Mouse (Mus musculus) MEL (cell line): Measurements from ENCODE around the gene Gm49387. TPM values are rescaled to one million over a fixed set of nuclear protein-coding genes. Genes with fewer than 3 reads are reported as not detected.

Source experiments
- DNase-seq: peaks from one replicate; pipeline ENCODE4 v3.0.0; 2011; ENCODE audit warnings: low read depth, low spot score
- H3K27ac ChIP-seq: 2 replicates; pipeline ENCODE4 v1.5.1; 2012; ENCODE audit warnings: low read depth, mild to moderate bottlenecking, control low read depth, low read length, moderate library complexity; ENCODE audit not compliant: control insufficient read depth
- H3K27me3 ChIP-seq, 2 experiments: fragments of 150-350 bp in 1 of 2; sonication (generic) in 1 of 2; 2 replicates each; pipeline ENCODE4 v1.6.1; 2012; ENCODE audit warnings: low read length in 2 of 2, mild to moderate bottlenecking in 2 of 2, improper control_type of control experiment in 1 of 2, moderate library complexity in 1 of 2; ENCODE audit not compliant: insufficient read depth in 2 of 2, control insufficient read depth in 1 of 2
- H3K36me3 ChIP-seq, 2 experiments: 2 replicates each; pipeline ENCODE4 v1.6.1; 2012 to 2014; ENCODE audit warnings: low read length in 2 of 2, improper control_type of control experiment in 1 of 2, inconsistent platforms in 1 of 2, mild to moderate bottlenecking in 1 of 2; ENCODE audit not compliant: insufficient read depth in 2 of 2, control insufficient read depth in 1 of 2
- H3K4me1 ChIP-seq, 2 experiments: fragments of 150-350 bp in 1 of 2; sonication (generic) in 1 of 2; 2 replicates each; pipeline ENCODE4 v1.6.1; 2012; ENCODE audit warnings: low read length in 2 of 2, improper control_type of control experiment in 1 of 2, mild to moderate bottlenecking in 1 of 2; ENCODE audit not compliant: insufficient read depth in 2 of 2, control insufficient read depth in 1 of 2
- H3K4me3 ChIP-seq, 2 experiments: fragments of 150-350 bp in 1 of 2; sonication (generic) in 1 of 2; 2 replicates each; pipeline ENCODE4 v1.5.1; 2012; ENCODE audit warnings: low read depth in 2 of 2, low read length in 2 of 2, mild to moderate bottlenecking in 2 of 2, moderate library complexity in 2 of 2, control low read depth in 1 of 2, improper control_type of control experiment in 1 of 2; ENCODE audit not compliant: control insufficient read depth in 1 of 2, insufficient read depth in 1 of 2
- H3K79me2 ChIP-seq: 2 replicates; pipeline ENCODE4 v1.6.1; 2012; ENCODE audit warnings: mild to moderate bottlenecking, low read length, moderate library complexity; ENCODE audit not compliant: control insufficient read depth, poor library complexity, insufficient read depth
- H3K9ac ChIP-seq: 2 replicates; pipeline ENCODE4 v1.6.1; 2012; ENCODE audit warnings: low read depth, mild to moderate bottlenecking, control low read depth, low read length, moderate library complexity; ENCODE audit not compliant: control insufficient read depth, poor library complexity, severe bottlenecking
- H3K9me3 ChIP-seq: fragments of 150-350 bp; sonication (generic); replicated peaks from 2 replicates; pipeline ENCODE4 v1.6.1; 2012; ENCODE audit warnings: mild to moderate bottlenecking, low read length, improper control_type of control experiment, moderate library complexity; ENCODE audit not compliant: insufficient read depth
- CHD1 ChIP-seq: IDR thresholded peaks from 2 replicates; pipeline ENCODE4 v1.6.1; 2012; ENCODE audit warnings: low read depth, mild to moderate bottlenecking, inconsistent platforms, low read length, improper control_type of control experiment
- CHD2 ChIP-seq: IDR thresholded peaks from 2 replicates; pipeline ENCODE4 v1.6.1; 2011; ENCODE audit warnings: low read length, improper control_type of control experiment
- CTCF ChIP-seq, 3 experiments: IDR thresholded peaks in 2 of 3; conservative IDR thresholded peaks in 1 of 3; 2 replicates each; pipeline ENCODE4 v1.5.1; 2011 to 2012; ENCODE audit warnings: low read length in 3 of 3, low read depth in 2 of 3, mild to moderate bottlenecking in 2 of 3, improper control_type of control experiment in 1 of 3, inconsistent platforms in 1 of 3, mixed read lengths in 1 of 3, moderate library complexity in 1 of 3; ENCODE audit not compliant: control insufficient read depth in 1 of 3, insufficient read depth in 1 of 3, poor library complexity in 1 of 3, severe bottlenecking in 1 of 3
- E2F4 ChIP-seq: IDR thresholded peaks from 2 replicates; pipeline ENCODE4 v1.6.1; 2011; ENCODE audit warnings: low read depth, low read length, improper control_type of control experiment, borderline replicate concordance
- ELF1 ChIP-seq: IDR thresholded peaks from 2 replicates; pipeline ENCODE4 v1.6.1; 2014; ENCODE audit warnings: low read depth, mild to moderate bottlenecking, inconsistent platforms, low read length, improper control_type of control experiment, moderate library complexity
- GATA1 ChIP-seq: IDR thresholded peaks from 2 replicates; pipeline ENCODE4 v1.6.1; 2011; ENCODE audit warnings: low read depth, low read length, improper control_type of control experiment
- HCFC1 ChIP-seq: IDR thresholded peaks from 2 replicates; pipeline ENCODE4 v1.6.1; 2012; ENCODE audit warnings: low read depth, mild to moderate bottlenecking, inconsistent platforms, low read length, improper control_type of control experiment, moderate library complexity
- KAT2A ChIP-seq: conservative IDR thresholded peaks from 2 replicates; pipeline ENCODE4 v1.6.1; 2012; ENCODE audit warnings: low read depth, low read length, improper control_type of control experiment, inconsistent platforms
- MEF2A ChIP-seq: IDR thresholded peaks from 2 replicates; pipeline ENCODE4 v1.6.1; 2014; ENCODE audit warnings: low read depth, mild to moderate bottlenecking, inconsistent platforms, low read length, improper control_type of control experiment; ENCODE audit not compliant: poor library complexity, insufficient replicate concordance, severe bottlenecking; ENCODE audit errors: extremely low read depth
- MXI1 ChIP-seq: IDR thresholded peaks from 2 replicates; pipeline ENCODE4 v1.6.1; 2011; ENCODE audit warnings: mild to moderate bottlenecking, low read depth, low read length, improper control_type of control experiment
- MYB ChIP-seq: IDR thresholded peaks from 2 replicates; pipeline ENCODE4 v1.6.1; 2011; ENCODE audit warnings: mild to moderate bottlenecking, low read depth, low read length, improper control_type of control experiment
- POLR2A ChIP-seq, 2 experiments: IDR thresholded peaks; 2 replicates each; pipeline ENCODE4 v1.6.1; 2011 to 2012; ENCODE audit warnings: low read length in 2 of 2, mild to moderate bottlenecking in 2 of 2, control low read depth in 1 of 2, improper control_type of control experiment in 1 of 2, low read depth in 1 of 2, moderate library complexity in 1 of 2; ENCODE audit not compliant: control insufficient read depth in 1 of 2, insufficient read depth in 1 of 2, poor library complexity in 1 of 2
- POLR2AphosphoS5 ChIP-seq: IDR thresholded peaks from 2 replicates; pipeline ENCODE4 v1.6.1; 2012; ENCODE audit warnings: low read depth, borderline replicate concordance, mild to moderate bottlenecking, inconsistent platforms, low read length, moderate library complexity, mixed read lengths
- SIN3A ChIP-seq: IDR thresholded peaks from 2 replicates; pipeline ENCODE4 v1.6.1; 2012; ENCODE audit warnings: low read length, improper control_type of control experiment, inconsistent platforms
- SMC3 ChIP-seq: IDR thresholded peaks from 2 replicates; pipeline ENCODE4 v1.6.1; 2011; ENCODE audit warnings: low read depth, low read length, improper control_type of control experiment
- TAL1 ChIP-seq: IDR thresholded peaks from 2 replicates; pipeline ENCODE4 v1.6.1; 2012; ENCODE audit warnings: mild to moderate bottlenecking, inconsistent platforms, low read length, moderate library complexity, mixed read lengths
- TBP ChIP-seq: IDR thresholded peaks from 2 replicates; pipeline ENCODE4 v1.8.0; 2011; ENCODE audit warnings: low read depth, low read length, improper control_type of control experiment
- TCF12 ChIP-seq: IDR thresholded peaks from 2 replicates; pipeline ENCODE4 v1.6.1; 2014; ENCODE audit warnings: low read depth, mild to moderate bottlenecking, inconsistent platforms, low read length, improper control_type of control experiment, moderate library complexity
- ZC3H11A ChIP-seq: IDR thresholded peaks from 2 replicates; pipeline ENCODE4 v1.6.1; 2012; ENCODE audit warnings: low read depth, mild to moderate bottlenecking, inconsistent platforms, low read length, improper control_type of control experiment
- ZMIZ1 ChIP-seq: IDR thresholded peaks from 2 replicates; pipeline ENCODE4 v1.6.1; 2012; ENCODE audit warnings: low read depth, mild to moderate bottlenecking, inconsistent platforms, low read length, improper control_type of control experiment, moderate library complexity
- ZNF384 ChIP-seq: IDR thresholded peaks from 2 replicates; pipeline ENCODE4 v1.6.1; 2012; ENCODE audit warnings: low read depth, mild to moderate bottlenecking, inconsistent platforms, low read length, improper control_type of control experiment
- polyA plus RNA-seq, 2 experiments: library from polyadenylated mRNA; stranded (reverse) in 1 of 2; unstranded in 1 of 2; fragments of >175 nt in 1 of 2; fragments of >200 nt in 1 of 2; gene quantifications; 2 replicates each; pipeline versions ENCODE4 v1.2.1 to v1.2.4; 2012; ENCODE audit warnings: low replicate concordance in 2 of 2, low read depth in 1 of 2; ENCODE audit not compliant: insufficient read length in 2 of 2, insufficient read depth in 1 of 2, missing spikeins in 1 of 2
- total RNA-seq: library from RNA; depleted of rRNA; stranded (reverse); fragments of 300-350 nt; gene quantifications from 2 replicates; pipeline ENCODE4 v1.2.3, GENCODE M21; 2012

The Gm49387 gene
- total and polyA plus RNA-seq, 3 experiments: 0.14 TPM; not detected in 2

GRCm38 (mm10) chr14:31681291-31681690 is 40.6 kb upstream of the Gm49387 start:
- Histone ChIP-seq H3K9me3 (no peaks in the 10 kb centered on the region), H3K4me1 (peaks cover 3 to 21% of the 10 kb centered on the region in 2 experiments)

DNA sequence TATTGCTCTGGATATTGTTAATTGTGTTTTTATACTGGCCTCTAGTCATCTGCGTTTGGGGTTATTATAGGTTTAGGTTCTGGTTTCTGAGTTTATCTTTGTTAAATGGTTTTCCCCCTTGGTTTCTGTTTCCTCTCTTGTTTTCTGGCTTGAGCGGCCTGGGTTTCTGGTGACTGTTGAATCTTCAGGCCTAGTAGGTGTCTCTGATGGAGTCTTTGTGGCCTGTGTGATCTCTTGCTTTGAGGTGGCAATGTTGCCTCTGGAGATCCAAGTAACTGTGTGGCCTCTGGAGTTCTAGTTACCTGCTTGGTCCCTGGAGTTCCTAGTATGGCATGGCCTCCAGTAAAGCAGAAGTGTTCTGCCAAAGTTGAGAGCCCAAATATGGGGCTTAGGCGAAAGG is 40.0 kb upstream of the Gm49387 start:
- H3K27me3 ChIP-seq: no peaks in the 10 kb centered on the region
- H3K4me1 ChIP-seq: peaks cover 0 to 17% of the 10 kb centered on the region in 2 experiments; a peak in 3 of 4 replicates
- H3K9ac ChIP-seq: no peak overlapping the region
- H3K79me2 ChIP-seq: no peaks in the 10 kb centered on the region
- H3K27ac ChIP-seq: no peak overlapping the region
- H3K4me3 ChIP-seq: no peak overlapping the region
- DNase-seq: no peak
- TF ChIP-seq SMC3 (no peak), TCF12 (no peak), CTCF (IDR thresholded peaks at IDR 0.05 in 2 of 3, conservative IDR thresholded peaks at IDR 0.05 in 1 of 3; ENCODE audit: control insufficient read depth in 1 of 3, insufficient read depth in 1 of 3, low read depth in 2 of 3, low read length in 3 of 3, poor library complexity in 1 of 3, severe bottlenecking in 1 of 3) (no peak), TAL1 (no peak), ELF1 (no peak), TBP (no peak)
- H3K9me3 ChIP-seq: no peaks in the 10 kb centered on the region
- H3K36me3 ChIP-seq: peaks cover 0 to 9% of the 10 kb centered on the region in 2 experiments; a peak in 2 of 4 replicates

More at GRCm38 (mm10) chr14:31681291-31681690, 40.6 kb upstream of the Gm49387 start:
- Histone ChIP-seq H3K27ac (no peak overlapping the region), H3K4me3 (no peak overlapping the region), H3K36me3 (peaks cover 0 to 12% of the 10 kb centered on the region in 2 experiments; a peak in 2 of 4 replicates), H3K9ac (no peak overlapping the region), H3K79me2 (no peaks in the 10 kb centered on the region), H3K27me3 (no peaks in the 10 kb centered on the region)
- DNase-seq: no peak
- TF ChIP-seq CHD2 (no peak), ZNF384 (no peak), SIN3A (no peak), CHD1 (no peak), POLR2AphosphoS5 (no peak), ZC3H11A (no peak), TCF12 (no peak), KAT2A (no peak), POLR2A (IDR thresholded peaks at IDR 0.05; ENCODE audit: control insufficient read depth in 1 of 2, insufficient read depth in 1 of 2, low read depth in 1 of 2, low read length in 2 of 2, poor library complexity in 1 of 2) (no peak), E2F4 (no peak), TBP (no peak), ZMIZ1 (no peak), GATA1 (no peak), HCFC1 (no peak), MYB (no peak), MEF2A (no peak), ELF1 (no peak), MXI1 (no peak)
